Mouse (Mus musculus): ENCODE data around the gene Ubxn11.

Gene Ubxn11

GRCm38 (mm10) chr4:134101979-134102741, at the start of gene Ubxn11:
TSS of gene Ubxn11 (plus strand) at chr4:134102570.
- peak; percentile 88 for DNase-seq (ENCODE audit: extremely low spot score, low spot score)

- no peak for DNase-seq (ENCODE audit: extremely low spot score, low spot score)
Observed at GRCm38 (mm10) chr4:134053538-134053937, 48.8 kb upstream of the Ubxn11 start, which contains the start of gene Zfp683. TSS of gene Zfp683 (plus strand) at chr4:134053838.

DNA sequence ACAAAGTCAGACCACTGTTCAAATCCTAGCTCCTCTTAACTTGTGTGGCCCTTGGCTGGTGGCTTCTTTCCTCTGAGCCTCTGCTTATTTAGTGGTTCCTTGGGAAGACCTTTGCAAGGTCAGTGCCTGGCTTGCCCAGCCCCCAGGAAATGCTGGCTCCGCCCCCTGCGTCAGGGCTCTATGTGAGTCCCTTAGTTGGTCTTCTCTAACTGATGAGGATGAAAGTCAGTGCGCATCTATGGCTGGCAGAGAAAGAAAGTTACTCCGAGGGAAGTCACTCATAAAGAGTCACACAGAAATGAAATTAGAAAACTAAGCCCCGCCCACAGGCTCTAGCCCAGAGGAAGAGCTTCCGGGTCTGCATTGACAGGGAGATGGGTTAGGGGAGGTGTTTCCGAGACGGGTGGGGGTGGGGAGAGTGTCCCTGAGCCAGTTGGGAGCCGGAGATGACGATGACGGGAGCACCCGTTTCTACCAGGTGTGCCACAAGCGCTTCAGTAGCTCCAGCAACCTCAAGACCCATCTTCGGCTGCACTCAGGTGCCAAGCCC, 44.1 kb upstream of the Ubxn11 start:
- DNase-seq (ENCODE audit: extremely low spot score, low spot score) = no peak

DNA sequence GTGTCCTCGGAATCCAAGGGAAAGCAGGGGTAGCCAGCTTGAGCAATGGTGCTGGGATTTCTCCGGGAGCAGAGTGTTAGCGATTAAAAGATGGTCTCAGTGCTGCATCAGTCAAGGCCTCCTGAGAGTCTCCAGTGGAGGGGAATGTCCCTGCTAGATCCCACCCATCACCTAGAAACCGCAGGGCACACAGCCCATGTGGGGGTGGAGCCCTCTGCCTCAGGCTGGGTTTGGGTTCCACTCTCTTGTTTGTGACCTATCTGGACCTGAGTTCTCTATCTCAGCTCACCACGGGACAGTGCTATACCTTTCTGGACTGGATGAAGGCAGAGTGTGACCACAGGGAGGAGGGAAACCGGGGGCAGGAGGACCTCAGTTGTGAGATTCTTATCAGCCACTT, 43.5 kb upstream of the Ubxn11 start:
- no peak for DNase-seq (ENCODE audit: extremely low spot score, low spot score)

DNA sequence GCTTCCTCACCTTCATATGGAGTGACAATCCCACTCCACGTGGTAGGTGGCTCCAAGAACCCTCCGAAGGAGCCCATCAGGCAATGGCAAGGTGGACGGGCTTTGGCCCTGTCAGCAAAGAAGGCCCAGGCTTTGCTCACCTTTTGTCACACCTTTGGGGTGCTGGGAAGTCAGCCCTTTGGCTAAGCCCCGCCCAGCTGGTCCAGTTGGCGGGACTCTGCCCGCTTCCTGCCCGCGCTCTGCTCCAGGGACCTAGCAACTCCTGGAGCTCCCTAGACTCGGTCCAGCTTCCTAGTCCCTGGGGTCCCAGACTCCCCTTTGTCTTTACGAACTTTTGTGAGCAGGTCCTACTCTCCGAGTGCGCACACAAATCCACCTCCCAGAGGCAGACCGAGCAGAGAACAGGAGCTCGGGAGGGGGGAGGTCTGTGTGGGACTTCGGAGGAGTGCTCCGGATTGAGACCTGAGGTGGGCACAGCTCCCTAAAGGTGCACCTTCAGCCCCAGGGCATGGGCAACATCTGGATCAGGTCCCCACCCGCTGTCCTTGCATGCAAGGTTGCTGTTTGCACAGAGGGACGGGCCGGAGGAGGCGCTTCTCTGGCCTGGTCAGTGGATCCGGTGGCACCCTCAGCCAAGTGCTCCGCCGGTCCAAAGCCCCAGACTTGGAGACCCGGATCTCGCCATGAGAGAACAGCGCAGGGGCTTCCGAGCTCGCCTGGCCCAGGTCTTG, 42.1 kb upstream of the Ubxn11 start, which contains the start of gene Crybg2:
Gene Crybg2 (plus strand): TSS at position 681 of the 731 bp plus-strand sequence.
- DNase-seq (ENCODE audit: extremely low spot score, low spot score) = no peak

GRCm38 (mm10) chr4:134061166-134061830, 41.1 kb upstream of the Ubxn11 start:
- DNase-seq (ENCODE audit: extremely low spot score, low spot score) = no peak

DNA sequence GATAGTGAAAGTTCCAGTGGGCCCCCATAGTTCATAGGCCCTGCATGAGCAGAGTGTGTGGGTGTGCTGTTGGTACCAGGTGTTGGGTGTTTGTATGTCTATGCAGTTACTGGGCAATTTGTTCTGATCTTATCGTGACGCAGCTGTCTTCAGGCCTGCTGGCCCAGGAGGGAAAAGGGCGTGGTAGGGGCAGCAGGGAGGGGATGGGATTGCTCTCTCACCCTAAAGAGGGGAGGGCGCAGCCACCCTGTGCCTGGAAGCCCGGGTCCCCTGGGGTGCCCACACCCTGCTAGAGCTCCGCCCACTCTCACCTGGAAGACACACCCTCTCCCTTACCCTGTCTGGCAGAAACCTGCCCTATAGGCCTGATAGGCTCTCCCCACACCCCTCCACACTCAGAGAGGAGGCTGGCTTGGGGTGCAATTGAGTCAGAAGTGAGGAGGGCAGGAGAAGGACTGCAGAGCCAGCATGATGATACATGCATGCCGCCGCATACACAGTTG, 40.4 kb upstream of the Ubxn11 start:
- DNase-seq (ENCODE audit: extremely low spot score, low spot score) = no peak

DNA sequence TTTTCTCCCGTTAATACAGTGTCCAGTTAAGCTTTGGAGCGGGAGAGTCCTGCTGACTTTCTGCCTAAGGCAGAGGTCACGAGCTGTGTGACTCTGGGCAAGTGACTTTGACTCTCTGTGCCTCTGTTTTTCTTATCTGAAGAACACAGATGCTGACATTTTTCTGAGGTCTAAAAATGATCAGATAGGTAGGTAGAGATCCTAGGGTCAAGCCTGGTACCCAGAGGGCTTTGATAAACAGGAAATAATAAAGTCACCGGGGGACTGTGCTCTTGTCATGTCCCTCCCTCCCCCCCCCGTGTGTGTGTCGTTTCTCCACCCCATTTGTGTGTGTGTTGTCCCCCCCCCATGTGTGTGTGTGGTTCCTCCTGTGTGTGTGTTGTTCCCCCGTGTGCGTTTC, 39.8 kb upstream of the Ubxn11 start:
- no peak for DNase-seq (ENCODE audit: extremely low spot score, low spot score)

- DNase-seq (ENCODE audit: extremely low spot score, low spot score) = no peak
Observed at GRCm38 (mm10) chr4:134065431-134066004, 36.9 kb upstream of the Ubxn11 start.

GRCm38 (mm10) chr4:134067383-134067782, 35.0 kb upstream of the Ubxn11 start:
- DNase-seq (ENCODE audit: extremely low spot score, low spot score) = no peak

GRCm38 (mm10) chr4:134067833-134068544, 34.4 kb upstream of the Ubxn11 start:
- no peak for DNase-seq (ENCODE audit: extremely low spot score, low spot score)

- DNase-seq (ENCODE audit: extremely low spot score, low spot score) = no peak
Observed at GRCm38 (mm10) chr4:134068793-134069580, 33.4 kb upstream of the Ubxn11 start.

DNA sequence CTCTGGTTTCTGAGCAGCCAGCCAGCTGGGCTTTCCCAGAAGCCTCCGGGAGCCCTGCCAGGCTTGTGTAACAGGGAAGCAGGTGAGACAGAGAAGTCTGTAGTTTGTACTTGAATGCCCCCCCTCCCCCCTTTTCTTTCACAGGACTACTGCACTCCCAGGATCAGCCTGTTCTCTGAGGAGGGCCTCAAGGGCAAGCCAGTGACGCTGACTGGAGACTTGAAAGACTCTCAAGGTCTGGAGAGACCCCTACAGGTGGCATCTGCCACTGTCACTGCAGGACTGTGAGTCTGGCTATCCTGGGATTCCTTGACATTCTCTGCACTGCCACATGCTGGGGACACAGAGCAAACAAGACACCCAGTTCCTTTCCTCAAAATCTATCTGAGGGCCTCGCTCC, 23.7 kb upstream of the Ubxn11 start:
- DNase-seq (ENCODE audit: extremely low spot score, low spot score) = peak; percentile 54

GRCm38 (mm10) chr4:134080674-134081073, 21.7 kb upstream of the Ubxn11 start:
- no peak for DNase-seq (ENCODE audit: extremely low spot score, low spot score)

DNA sequence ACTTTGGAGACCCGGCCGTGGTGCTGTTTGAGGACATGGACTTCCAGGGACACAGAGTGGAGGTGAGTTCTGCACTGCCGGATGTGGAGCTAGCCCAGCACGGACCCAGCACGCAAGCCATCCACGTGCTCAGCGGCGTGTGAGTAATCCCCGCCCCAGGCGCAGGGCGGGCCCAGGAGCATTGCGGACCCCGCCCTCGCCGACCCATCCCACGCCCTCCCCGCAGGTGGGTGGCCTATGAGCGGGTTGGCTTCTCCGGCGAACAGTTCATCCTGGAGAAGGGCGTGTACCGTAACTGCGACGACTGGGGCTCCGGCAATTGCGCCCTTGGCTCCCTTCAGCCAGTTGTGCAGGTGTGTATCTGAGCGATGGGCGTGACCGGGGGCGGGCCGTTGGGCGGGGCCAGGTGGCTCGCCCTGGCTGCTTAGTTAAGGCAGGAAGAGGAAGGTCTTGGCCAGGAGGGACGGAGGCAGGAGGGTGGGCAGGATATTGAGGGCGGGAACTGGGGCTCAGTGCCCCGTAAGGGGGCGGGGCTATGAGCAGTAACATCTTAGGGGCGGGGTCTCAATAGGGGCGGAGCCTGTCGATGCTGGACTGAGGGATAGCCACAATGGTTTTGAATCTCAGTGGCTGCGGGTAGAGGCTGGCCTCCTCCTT, 20.5 kb upstream of the Ubxn11 start:
- peak; percentile 73 for DNase-seq (ENCODE audit: extremely low spot score, low spot score)

DNA sequence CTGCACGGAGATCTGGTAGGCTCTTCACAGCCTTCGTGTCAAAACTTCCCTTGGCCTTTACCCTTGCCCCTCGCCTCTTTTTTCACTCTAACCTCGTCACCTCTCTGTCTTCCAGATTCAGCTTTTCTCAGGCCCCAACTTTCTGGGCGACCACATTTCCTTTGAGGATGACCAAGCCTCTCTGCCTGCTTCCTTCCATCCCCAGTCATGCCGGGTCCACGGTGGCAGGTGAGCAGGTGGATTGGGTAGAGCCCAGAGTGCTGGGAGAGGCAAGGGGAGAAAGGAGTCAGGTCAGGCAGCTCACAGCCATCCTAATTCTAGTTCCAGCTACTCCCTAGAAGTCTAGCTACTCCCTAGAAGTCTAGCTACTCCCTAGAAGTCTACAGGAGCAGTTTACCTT, 19.9 kb upstream of the Ubxn11 start:
- DNase-seq (ENCODE audit: extremely low spot score, low spot score) = no peak

GRCm38 (mm10) chr4:134084999-134085398, 17.4 kb upstream of the Ubxn11 start:
- DNase-seq (ENCODE audit: extremely low spot score, low spot score) = no peak

GRCm38 (mm10) chr4:134087412-134087811, 15.0 kb upstream of the Ubxn11 start:
- DNase-seq (ENCODE audit: extremely low spot score, low spot score) = peak; percentile 48

GRCm38 (mm10) chr4:134089029-134089428, 13.3 kb upstream of the Ubxn11 start:
- no peak for DNase-seq (ENCODE audit: extremely low spot score, low spot score)

Measured in neural tube, embryonic 10.5 days (tissue).